Mouse (Mus musculus) CH12.LX (cell line): ENCODE measurements around the gene Syne3. TPM values are rescaled to one million over a fixed set of nuclear protein-coding genes. Genes with fewer than 3 reads are reported as not detected.

Source experiments
- DNase-seq: peaks from one replicate; pipeline ENCODE4 v3.0.0-alpha.2; 2013; ENCODE audit errors: extremely low read depth
- H3K27ac ChIP-seq: 2 replicates; pipeline ENCODE4 v1.5.1; 2012; ENCODE audit warnings: low read depth, mild to moderate bottlenecking, control low read depth, moderate library complexity; ENCODE audit not compliant: insufficient read depth
- H3K27me3 ChIP-seq: replicated peaks from 2 replicates; pipeline ENCODE3; 2012; ENCODE audit warnings: inconsistent platforms
- H3K36me3 ChIP-seq, 2 experiments: replicated peaks in 1 of 2; 2 replicates each; pipeline versions ENCODE3 to v1.6.1; 2012; ENCODE audit warnings: inconsistent platforms in 1 of 2, low read length in 1 of 2, mild to moderate bottlenecking in 1 of 2, mixed read lengths in 1 of 2, moderate library complexity in 1 of 2; ENCODE audit not compliant: control insufficient read depth in 1 of 2, insufficient read depth in 1 of 2
- H3K4me1 ChIP-seq, 2 experiments: 2 replicates each; pipeline ENCODE4 v1.6.1; 2012; ENCODE audit warnings: inconsistent platforms in 1 of 2, moderate library complexity in 1 of 2; ENCODE audit not compliant: insufficient read depth in 2 of 2, control insufficient read depth in 1 of 2
- H3K4me2 ChIP-seq: 2 replicates; pipeline ENCODE4 v1.6.1; 2012; ENCODE audit warnings: low read depth, mild to moderate bottlenecking, control low read depth; ENCODE audit not compliant: poor library complexity, insufficient read depth, severe bottlenecking
- H3K4me3 ChIP-seq, 3 experiments: fragments of 150-350 bp in 1 of 3; sonication (generic) in 1 of 3; replicated peaks in 1 of 3; 2 replicates each; pipeline versions ENCODE3 to v1.5.1; 2011 to 2012; ENCODE audit warnings: low read depth in 2 of 3, low read length in 2 of 3, mild to moderate bottlenecking in 2 of 3, moderate library complexity in 2 of 3, control low read depth in 1 of 3, improper control_type of control experiment in 1 of 3, inconsistent platforms in 1 of 3, mixed read lengths in 1 of 3; ENCODE audit not compliant: poor library complexity in 1 of 3
- H3K79me2 ChIP-seq: replicated peaks from 2 replicates; pipeline ENCODE4 v1.6.1; 2012; ENCODE audit warnings: mild to moderate bottlenecking, moderate library complexity; ENCODE audit not compliant: control insufficient read depth, poor library complexity, insufficient read depth, severe bottlenecking; ENCODE audit errors: extremely low read depth
- H3K9ac ChIP-seq: 2 replicates; pipeline ENCODE4 v1.6.1; 2012; ENCODE audit warnings: low read depth, mild to moderate bottlenecking, control low read depth, moderate library complexity; ENCODE audit not compliant: insufficient read depth
- H3K9me3 ChIP-seq: replicated peaks from 2 replicates; pipeline ENCODE3; 2012; ENCODE audit warnings: low read length, inconsistent platforms, mixed read lengths
- BHLHE40 ChIP-seq: IDR thresholded peaks from 2 replicates; pipeline ENCODE4 v1.6.1; 2011; ENCODE audit warnings: mild to moderate bottlenecking, low read depth, low read length, improper control_type of control experiment
- CTCF ChIP-seq, 2 experiments: IDR thresholded peaks in 1 of 2; conservative IDR thresholded peaks in 1 of 2; 2 replicates each; pipeline ENCODE4 v1.5.1; 2011 to 2012; ENCODE audit warnings: low read depth in 2 of 2, low read length in 2 of 2, improper control_type of control experiment in 1 of 2, inconsistent platforms in 1 of 2, mild to moderate bottlenecking in 1 of 2, moderate library complexity in 1 of 2
- ELF1 ChIP-seq: IDR thresholded peaks from 2 replicates; pipeline ENCODE4 v1.6.1; 2014; ENCODE audit warnings: low read depth, mild to moderate bottlenecking, inconsistent platforms, low read length, improper control_type of control experiment
- EP300 ChIP-seq: IDR thresholded peaks from 2 replicates; pipeline ENCODE4 v1.6.1; 2011; ENCODE audit warnings: low read length, improper control_type of control experiment
- ETS1 ChIP-seq: conservative IDR thresholded peaks from 2 replicates; pipeline ENCODE4 v1.6.1; 2012; ENCODE audit warnings: low read depth, mild to moderate bottlenecking, inconsistent platforms, low read length, improper control_type of control experiment, moderate library complexity
- IRF4 ChIP-seq: IDR thresholded peaks from 2 replicates; pipeline ENCODE4 v1.6.1; 2014; ENCODE audit warnings: low read depth, mild to moderate bottlenecking, inconsistent platforms, low read length, improper control_type of control experiment
- JUND ChIP-seq: conservative IDR thresholded peaks from 2 replicates; pipeline ENCODE4 v1.6.1; 2011; ENCODE audit warnings: low read depth, low read length, improper control_type of control experiment
- MAFK ChIP-seq: IDR thresholded peaks from 2 replicates; pipeline ENCODE4 v1.6.1; 2011; ENCODE audit warnings: low read length, improper control_type of control experiment; ENCODE audit not compliant: insufficient replicate concordance
- MAX ChIP-seq: IDR thresholded peaks from 2 replicates; pipeline ENCODE4 v1.6.1; 2011; ENCODE audit warnings: low read length, improper control_type of control experiment
- MAZ ChIP-seq: IDR thresholded peaks from 2 replicates; pipeline ENCODE4 v1.6.1; 2012; ENCODE audit warnings: low read depth, mild to moderate bottlenecking, inconsistent platforms, low read length, improper control_type of control experiment, moderate library complexity
- MEF2A ChIP-seq: IDR thresholded peaks from 2 replicates; pipeline ENCODE4 v1.6.1; 2014; ENCODE audit warnings: low read depth, mild to moderate bottlenecking, inconsistent platforms, low read length, improper control_type of control experiment, borderline replicate concordance
- MXI1 ChIP-seq: IDR thresholded peaks from 2 replicates; pipeline ENCODE4 v1.6.1; 2011; ENCODE audit warnings: mild to moderate bottlenecking, low read depth, low read length, improper control_type of control experiment
- MYC ChIP-seq: IDR thresholded peaks from 2 replicates; pipeline ENCODE4 v1.6.1; 2011; ENCODE audit warnings: low read depth, mild to moderate bottlenecking, improper control_type of control experiment, low read length
- NELFE ChIP-seq: IDR thresholded peaks from 2 replicates; pipeline ENCODE4 v1.6.1; 2011; ENCODE audit warnings: low read depth, low read length, improper control_type of control experiment
- NRF1 ChIP-seq: IDR thresholded peaks from 2 replicates; pipeline ENCODE4 v1.6.1; 2014; ENCODE audit warnings: low read depth, mild to moderate bottlenecking, inconsistent platforms, low read length, improper control_type of control experiment, moderate library complexity
- POLR2A ChIP-seq: IDR thresholded peaks from 2 replicates; pipeline ENCODE4 v1.6.1; 2011; ENCODE audit warnings: low read depth, mild to moderate bottlenecking, improper control_type of control experiment, low read length
- POLR2AphosphoS2 ChIP-seq: IDR thresholded peaks from 2 replicates; pipeline ENCODE4 v1.6.1; 2011; ENCODE audit warnings: low read depth, low read length, improper control_type of control experiment
- SIN3A ChIP-seq: IDR thresholded peaks from 2 replicates; pipeline ENCODE4 v1.6.1; 2012; ENCODE audit warnings: low read length, improper control_type of control experiment, inconsistent platforms
- SMC3 ChIP-seq: IDR thresholded peaks from 2 replicates; pipeline ENCODE4 v1.6.1; 2011; ENCODE audit warnings: low read depth, low read length, improper control_type of control experiment
- TCF12 ChIP-seq: IDR thresholded peaks from 2 replicates; pipeline ENCODE4 v1.6.1; 2014; ENCODE audit warnings: low read depth, mild to moderate bottlenecking, inconsistent platforms, low read length, improper control_type of control experiment
- USF1 ChIP-seq: IDR thresholded peaks from 2 replicates; pipeline ENCODE4 v1.6.1; 2014; ENCODE audit warnings: low read depth, mild to moderate bottlenecking, inconsistent platforms, low read length, improper control_type of control experiment
- USF2 ChIP-seq: conservative IDR thresholded peaks from 2 replicates; pipeline ENCODE4 v1.6.1; 2011; ENCODE audit warnings: low read depth, low read length, improper control_type of control experiment
- ZC3H11A ChIP-seq: IDR thresholded peaks from 2 replicates; pipeline ENCODE4 v1.6.1; 2012; ENCODE audit warnings: low read depth, mild to moderate bottlenecking, inconsistent platforms, low read length, improper control_type of control experiment
- ZKSCAN1 ChIP-seq: IDR thresholded peaks from 2 replicates; pipeline ENCODE4 v1.6.1; 2012; ENCODE audit warnings: low read depth, inconsistent platforms, low read length, improper control_type of control experiment, borderline replicate concordance
- dilution Hi-C: fragments of 300-500 bp; cut with MboI; formaldehyde crosslinking; loops from 2 replicates; pipeline ENCODE4 v1.14.3; 2020; ENCODE audit warnings: low sequenced_read_pairs; ENCODE audit not compliant: extremely low pct_unique_long_range_greater_than_20kb, extremely low pct_ligation_motif_present
- in situ Hi-C: fragments of 300-500 bp; cut with MboI; formaldehyde crosslinking; loops from 3 replicates; pipeline ENCODE4 v1.14.3; 2019; ENCODE audit warnings: low sequenced_read_pairs, low pct_ligation_motif_present, low pct_unique_long_range_greater_than_20kb, mixed read lengths
- polyA plus RNA-seq: library from polyadenylated mRNA; unstranded; fragments of >175 nt; gene quantifications from 2 replicates; pipeline ENCODE4 v1.2.1, GENCODE M21; 2012; ENCODE audit warnings: low read depth; ENCODE audit not compliant: insufficient read length
- total RNA-seq, 2 experiments: library from RNA; depleted of rRNA; stranded (reverse); fragments of 300-350 nt in 1 of 2; fragments of >200 nt in 1 of 2; gene quantifications; 2 replicates each; pipeline ENCODE4 v1.2.3; 2012 to 2014

Syne3 gene
- total and polyA plus RNA-seq, 3 experiments: 5.3 to 18.7 (median 7.3) TPM

DNA sequence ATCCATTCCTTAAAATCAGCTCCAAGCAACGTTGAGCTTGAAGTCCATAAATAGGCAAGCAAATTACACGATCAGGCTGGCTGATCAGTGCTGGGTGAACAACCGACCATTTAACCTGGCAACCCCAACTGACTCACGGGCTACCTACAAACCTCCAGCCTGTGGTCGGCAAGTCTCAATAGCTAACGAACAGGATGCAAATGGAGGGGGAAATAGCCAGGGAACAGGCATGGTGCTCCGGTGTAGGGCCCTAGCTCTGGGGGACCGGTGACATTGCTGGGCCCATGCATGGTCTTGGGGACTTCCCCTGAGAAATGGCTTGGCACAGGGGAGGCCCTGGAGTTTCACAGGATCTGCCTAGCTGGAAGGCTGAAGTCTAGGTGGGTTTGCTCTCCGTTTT is 8.3 kb downstream of the Syne3 start:
- peak overlapping the region; percentile 86 for H3K27ac ChIP-seq
- H3K4me1 ChIP-seq: peaks cover 62 to 92% of the 10 kb centered on the region in 2 experiments
- TF ChIP-seq ZC3H11A: no peak
- no peak for TF ChIP-seq ELF1
- TF ChIP-seq MEF2A: no peak
- TF ChIP-seq CTCF (conservative IDR thresholded peaks at IDR 0.05 in 1 of 2, IDR thresholded peaks at IDR 0.05 in 1 of 2; ENCODE audit: low read depth in 2 of 2, low read length in 2 of 2): no peak
- TF ChIP-seq ZKSCAN1: no peak
- TF ChIP-seq MAFK: no peak
- TF ChIP-seq SIN3A: peak; percentile 64; the same call in 1 of the 2 replicates
- TF ChIP-seq MAX: no peak
- TF ChIP-seq POLR2A: 0 out of 2 replicates have a peak, but pooled peaks have one; percentile 29
- TF ChIP-seq IRF4: peak; percentile 10; the same call in 1 of the 2 replicates
- TF ChIP-seq NELFE: no peak
- TF ChIP-seq EP300: no peak
- TF ChIP-seq BHLHE40: no peak
- TF ChIP-seq NRF1: no peak
- TF ChIP-seq POLR2AphosphoS2: no peak
- no peak for TF ChIP-seq SMC3
- peak; percentile 31; the same call in 1 of the 2 replicates for TF ChIP-seq MAZ
- TF ChIP-seq USF1: no peak
- no peak for TF ChIP-seq USF2
- no peak for TF ChIP-seq ETS1
- TF ChIP-seq MXI1: peak; percentile 68
- no peak for TF ChIP-seq TCF12
- TF ChIP-seq JUND: no peak; the same call in 1 of the 2 replicates
- 0 out of 2 replicates have a peak, but pooled peaks have one; percentile 11 for TF ChIP-seq MYC
- no peaks in the 10 kb centered on the region for H3K27me3 ChIP-seq
- peaks cover 2% of the 10 kb centered on the region for H3K9me3 ChIP-seq
- peak overlapping the region; percentile 21 for H3K9ac ChIP-seq
- dilution Hi-C loops: no loop called here
- H3K36me3 ChIP-seq: peaks cover 0 to 10% of the 10 kb centered on the region in 2 experiments
- DNase-seq: no peak
- H3K79me2 ChIP-seq: peaks cover 31% of the 10 kb centered on the region
- H3K4me2 ChIP-seq: peak overlapping the region; percentile 70; the same call in 1 of the 2 replicates
- H3K4me3 ChIP-seq: no peak overlapping the region
- in situ Hi-C loops: loop anchor here (10.0 kb wide), 1 partner anchor 47 kb away; no protein-coding TSS in a partner anchor
